Mouse (Mus musculus) G1E (cell line): Measurements from ENCODE around the gene Rps27l.

Source experiments
- CTCF ChIP-seq: IDR thresholded peaks from 2 replicates; pipeline ENCODE4 v1.5.1; 2012; ENCODE audit warnings: low read depth, low read length, inconsistent platforms, mixed read lengths
- GATA1 ChIP-seq: IDR thresholded peaks from 2 replicates; pipeline ENCODE4 v1.6.1; 2012; ENCODE audit warnings: borderline replicate concordance, low read length, inconsistent platforms, mixed read lengths
- GATA2 ChIP-seq: IDR thresholded peaks from 2 replicates; pipeline ENCODE4 v1.6.1; 2012; ENCODE audit warnings: low read depth, low read length, inconsistent platforms, borderline replicate concordance
- TAL1 ChIP-seq: conservative IDR thresholded peaks from 2 replicates; pipeline ENCODE4 v1.6.1; 2012; ENCODE audit warnings: low read depth, low read length, inconsistent platforms, mixed read lengths

DNA sequence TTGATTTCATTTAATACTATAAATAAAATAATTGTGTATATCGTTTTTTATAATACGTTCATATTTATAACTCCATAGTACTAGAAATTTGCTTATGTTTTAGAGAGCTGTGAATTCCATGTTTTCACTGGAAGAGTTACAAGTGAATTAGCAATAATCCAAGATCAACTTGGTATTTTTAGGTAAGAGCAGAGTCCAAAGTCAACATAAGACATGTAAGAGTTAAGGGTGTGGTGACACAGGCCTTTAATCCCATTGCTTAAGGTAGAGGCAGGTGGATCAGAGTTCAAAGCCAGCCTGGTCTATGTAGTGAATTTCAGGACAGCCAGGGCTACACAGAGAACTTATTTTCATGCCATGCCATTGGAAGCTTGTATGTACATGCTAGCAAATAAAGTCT is 2.6 kb downstream of the Rps27l start:
- no peak for TF ChIP-seq CTCF
- TF ChIP-seq GATA1 = no peak
- no peak for TF ChIP-seq TAL1
- no peak for TF ChIP-seq GATA2
